Mouse (Mus musculus) urinary bladder, adult 18-20 months (tissue): ENCODE measurements around the gene Foxp1.

Experiments
- DNase-seq, 2 experiments: peaks; one replicate each; pipeline ENCODE4 v3.0.0; 2022; ENCODE audit warnings: low spot score in 2 of 2, mixed read lengths in 2 of 2

Foxp1 gene

GRCm38 (mm10) chr6:99137071-99137470 is 385.4 kb downstream of the Foxp1 start:
- DNase-seq: no peak

DNA sequence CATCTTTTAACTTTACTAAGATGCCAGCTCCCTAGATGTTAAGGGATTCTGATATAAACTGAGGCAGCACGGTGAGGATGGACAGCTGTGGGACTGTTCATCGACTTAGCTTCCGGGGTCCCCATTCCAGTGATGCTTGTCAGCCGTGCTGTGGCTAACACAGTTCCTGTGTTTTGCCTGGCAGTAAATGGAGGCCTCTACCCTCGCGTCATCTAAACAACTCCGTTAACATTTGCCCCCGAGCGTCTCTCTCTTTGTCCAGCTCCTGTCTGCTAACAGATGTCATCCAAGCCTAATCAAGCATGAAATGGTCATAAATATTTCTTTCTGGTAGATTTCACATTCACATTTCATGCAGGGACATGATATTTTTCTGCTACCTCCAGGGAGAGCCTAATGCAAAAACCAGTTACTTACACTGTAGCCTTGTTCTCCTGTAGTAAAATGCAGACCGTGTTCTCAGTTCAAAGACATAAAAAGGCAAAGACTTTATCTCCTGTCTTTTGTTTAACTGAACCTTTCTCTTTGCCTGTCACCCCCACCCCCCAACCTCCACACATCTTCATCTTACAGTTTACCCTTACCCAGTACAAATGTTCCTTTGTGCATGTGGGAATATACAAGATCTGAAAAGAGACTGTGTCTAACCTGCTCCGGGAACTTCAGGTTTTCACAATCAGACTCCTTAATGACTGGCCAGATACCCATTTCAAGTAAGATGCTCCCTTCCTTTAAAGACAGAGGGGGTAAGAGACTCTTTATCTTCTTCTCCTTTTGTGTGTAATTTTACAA is 386.4 kb downstream of the Foxp1 start:
- DNase-seq: no peak

- DNase-seq: no peak
Measured at GRCm38 (mm10) chr6:99131815-99132214, 390.7 kb downstream of the Foxp1 start.

DNA sequence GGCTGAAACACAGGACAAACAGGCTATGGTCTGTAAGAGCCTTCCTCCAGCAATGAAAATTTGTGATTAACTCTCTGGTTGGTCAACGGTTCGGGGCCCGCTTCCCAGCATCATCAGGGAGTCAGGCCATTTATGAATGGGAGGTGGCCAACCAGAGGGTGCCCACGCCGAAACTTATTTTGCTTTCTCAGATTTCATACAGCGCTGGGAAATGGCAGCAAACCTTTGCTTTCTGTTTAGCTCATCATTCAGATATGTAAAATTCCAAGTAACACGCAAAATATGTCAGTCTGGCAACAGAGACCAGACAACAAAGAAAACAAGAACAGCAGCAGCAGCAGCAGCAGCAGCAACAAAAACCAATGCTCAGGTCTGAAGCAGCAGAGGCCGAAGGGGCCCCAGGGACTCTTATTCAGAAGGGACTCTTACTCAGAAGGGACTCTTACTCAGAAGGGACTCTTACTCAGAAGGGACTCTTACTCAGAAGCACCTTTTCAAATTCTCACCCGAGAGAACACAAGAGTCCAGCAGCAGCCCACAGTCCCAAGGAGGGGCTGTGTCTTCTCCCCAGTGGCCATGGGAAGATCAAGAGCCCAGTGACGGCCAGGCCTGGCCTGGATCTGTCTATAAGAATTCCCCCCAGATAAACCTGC is 391.6 kb downstream of the Foxp1 start:
- DNase-seq: no peak

GRCm38 (mm10) chr6:99126717-99127116 is 395.8 kb downstream of the Foxp1 start:
- DNase-seq: no peak

- DNase-seq: no peak
Measured at GRCm38 (mm10) chr6:99120776-99121766, 401.4 kb downstream of the Foxp1 start.

DNA sequence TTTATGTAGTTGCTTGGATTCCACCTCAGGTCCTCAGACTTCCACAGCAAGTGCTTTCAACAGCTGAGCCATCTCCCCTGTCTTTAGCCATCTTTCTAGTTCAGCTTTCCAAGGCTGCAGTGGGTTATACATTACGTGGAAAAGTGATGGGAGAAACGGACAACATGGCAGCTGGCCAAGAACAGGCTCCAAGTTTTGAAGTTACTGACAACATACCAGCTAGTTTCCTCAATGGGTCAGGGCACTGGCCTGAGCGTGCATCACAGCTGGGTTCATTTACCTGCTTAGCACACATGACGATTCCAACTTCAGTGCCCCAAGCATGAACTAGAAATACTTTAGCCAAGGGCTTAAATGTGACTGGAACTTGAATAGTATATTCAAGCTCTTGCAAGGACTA is 404.0 kb downstream of the Foxp1 start:
- no peak for DNase-seq

DNA sequence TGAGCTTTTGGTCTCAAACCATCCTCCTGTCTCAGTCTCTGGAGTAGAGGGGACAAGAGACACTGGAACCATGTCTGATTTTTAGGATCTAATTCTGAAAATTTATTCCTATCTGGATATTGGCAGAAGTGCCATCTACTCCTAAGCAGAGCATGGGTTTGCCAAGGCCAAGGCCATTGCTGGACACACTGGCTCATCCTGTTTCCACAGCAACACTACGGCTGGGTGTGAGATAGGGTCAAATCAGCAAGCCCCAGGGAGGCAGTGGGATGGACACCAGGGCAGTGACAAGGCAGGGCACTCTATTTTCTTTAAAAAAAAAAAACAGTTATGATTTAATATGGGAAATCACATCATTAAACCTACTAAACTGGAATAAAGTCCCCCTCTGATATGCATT is 405.1 kb downstream of the Foxp1 start:
- DNase-seq: no peak

DNA sequence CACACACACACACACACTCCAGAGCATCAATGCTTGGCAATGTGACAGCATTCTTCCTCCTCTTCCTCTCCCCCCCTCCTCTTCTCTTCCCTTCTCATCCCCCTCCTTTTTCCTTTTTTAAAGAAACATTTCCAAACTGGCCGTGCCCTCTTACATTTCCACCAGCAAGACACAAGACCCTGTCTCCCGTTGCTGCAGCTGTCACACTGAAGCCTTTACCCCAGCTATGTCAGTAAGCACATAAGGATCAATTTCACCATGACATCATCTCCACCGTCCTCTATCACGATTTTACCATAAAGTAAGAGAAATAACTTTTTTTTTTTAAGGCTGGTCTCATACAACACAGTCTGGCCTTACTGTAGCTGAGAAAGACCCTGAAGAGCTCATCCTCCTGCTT is 410.7 kb downstream of the Foxp1 start:
- no peak for DNase-seq

DNA sequence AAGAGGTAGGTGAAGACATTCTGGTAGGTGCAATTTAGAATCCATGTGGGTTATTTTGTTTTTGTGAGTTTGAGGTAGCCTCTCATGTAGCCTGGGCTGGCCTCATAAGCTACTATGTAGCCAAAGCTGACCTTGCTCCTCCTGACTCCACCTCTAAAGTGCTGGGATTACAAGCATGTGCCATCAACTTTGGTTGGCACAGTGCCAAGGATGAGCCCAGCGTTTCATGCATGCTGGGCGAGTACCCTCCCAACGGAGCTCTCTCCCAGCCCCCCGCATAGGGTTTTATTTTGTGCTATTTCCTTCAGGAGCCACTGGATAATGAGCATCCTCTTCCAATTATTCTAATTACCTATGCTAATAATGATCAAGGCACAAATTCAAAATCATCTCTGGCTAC is 414.1 kb downstream of the Foxp1 start:
- DNase-seq: no peak

DNA sequence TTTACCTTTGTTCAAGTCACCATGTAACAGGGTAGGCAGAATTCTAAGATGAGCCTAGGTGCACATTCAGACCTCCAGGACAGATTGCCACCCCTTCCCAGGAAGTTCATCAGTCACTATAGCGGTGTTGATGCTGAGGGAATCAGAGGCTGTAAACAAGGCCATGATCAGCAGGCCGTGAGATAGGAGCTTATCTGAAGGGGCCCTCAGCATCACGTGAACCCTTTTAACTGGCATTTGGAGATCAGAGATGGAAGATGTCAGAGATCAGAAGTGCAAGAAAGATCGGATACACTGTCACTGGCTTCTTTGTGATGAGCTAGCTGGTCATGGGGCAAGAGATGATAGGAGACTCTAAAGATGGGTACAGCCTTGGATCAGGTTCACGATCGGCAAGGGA is 414.8 kb downstream of the Foxp1 start:
- no peak for DNase-seq

- DNase-seq: no peak
Measured at GRCm38 (mm10) chr6:99107081-99107482, 415.4 kb downstream of the Foxp1 start.

DNA sequence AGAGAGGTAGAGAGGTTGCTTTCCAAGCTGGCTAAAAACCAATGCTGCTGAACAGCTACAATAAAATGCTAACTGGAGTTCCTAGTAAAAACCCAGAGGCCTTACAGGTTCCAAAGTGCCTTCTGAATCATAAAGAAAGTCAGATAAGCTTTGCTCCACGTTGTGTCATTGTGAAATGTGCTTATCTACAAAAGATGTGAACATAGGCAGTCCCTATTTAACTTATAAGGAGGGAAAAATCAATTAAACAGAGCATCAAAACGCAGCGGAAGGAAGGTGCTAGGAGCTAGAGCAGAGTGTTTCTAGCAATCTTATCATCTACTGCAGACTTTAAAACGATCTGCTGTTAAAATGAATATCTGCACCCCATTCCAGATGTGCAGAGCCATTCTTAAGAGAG is 416.5 kb downstream of the Foxp1 start:
- no peak for DNase-seq

DNA sequence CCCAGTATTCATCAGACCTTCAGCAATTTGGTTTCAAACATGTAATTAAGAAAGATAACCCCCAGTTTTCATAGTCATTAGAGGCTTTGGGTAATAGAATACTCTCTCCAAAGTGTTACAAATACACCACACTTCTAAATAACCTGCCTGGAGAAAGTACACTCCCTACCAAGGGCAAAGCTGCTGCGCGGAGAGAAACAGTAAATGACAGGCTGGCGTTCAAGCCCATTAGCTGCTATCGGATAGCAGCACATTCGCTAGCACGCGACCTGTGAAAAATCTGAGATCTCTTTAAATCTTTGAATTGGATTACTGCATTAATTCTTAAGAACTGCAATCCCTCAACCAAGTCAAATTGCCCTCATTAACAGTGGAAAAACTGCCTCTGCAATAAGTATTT is 418.1 kb downstream of the Foxp1 start:
- DNase-seq: no peak

DNA sequence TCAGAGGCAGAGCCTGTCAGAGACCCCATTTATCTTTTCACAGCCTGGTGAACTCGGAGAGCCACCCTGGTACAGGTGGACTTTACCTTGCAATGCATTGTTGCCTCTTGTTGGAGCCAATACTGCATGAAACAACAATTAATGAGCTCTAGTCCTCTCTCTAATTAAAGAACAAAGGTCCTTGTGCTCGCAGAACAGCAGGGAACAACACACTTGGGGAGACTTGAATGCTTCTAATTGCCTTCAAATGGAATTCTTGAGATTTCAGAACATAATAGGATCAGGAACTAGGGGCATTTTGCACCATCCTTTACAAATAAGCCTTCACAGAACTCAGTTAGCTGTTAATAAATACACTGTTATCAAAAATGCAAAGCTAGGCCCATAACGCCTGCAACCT is 418.6 kb downstream of the Foxp1 start:
- no peak for DNase-seq

DNA sequence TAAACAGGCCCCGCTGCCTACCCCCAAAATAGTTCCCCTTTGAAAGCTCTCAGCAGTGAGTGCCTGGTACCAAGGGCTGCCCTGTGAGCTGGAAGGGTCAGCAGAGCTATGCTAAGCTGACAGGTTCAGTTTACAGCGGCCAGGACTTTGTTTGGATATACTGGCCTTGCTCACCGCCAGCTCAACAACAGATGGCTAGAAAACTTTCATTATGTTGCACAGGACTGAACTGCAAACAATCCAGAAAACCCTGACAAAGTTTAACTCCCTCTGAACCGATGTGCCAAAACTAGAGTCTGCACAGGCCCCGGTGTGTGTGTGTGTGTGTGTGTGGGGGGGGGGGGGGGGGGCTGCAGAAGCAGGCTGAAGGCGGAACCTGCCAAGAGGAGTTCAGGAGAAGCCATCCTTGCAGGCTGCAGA is 421.0 kb downstream of the Foxp1 start:
- peak; percentile 8 to 21 for DNase-seq

DNA sequence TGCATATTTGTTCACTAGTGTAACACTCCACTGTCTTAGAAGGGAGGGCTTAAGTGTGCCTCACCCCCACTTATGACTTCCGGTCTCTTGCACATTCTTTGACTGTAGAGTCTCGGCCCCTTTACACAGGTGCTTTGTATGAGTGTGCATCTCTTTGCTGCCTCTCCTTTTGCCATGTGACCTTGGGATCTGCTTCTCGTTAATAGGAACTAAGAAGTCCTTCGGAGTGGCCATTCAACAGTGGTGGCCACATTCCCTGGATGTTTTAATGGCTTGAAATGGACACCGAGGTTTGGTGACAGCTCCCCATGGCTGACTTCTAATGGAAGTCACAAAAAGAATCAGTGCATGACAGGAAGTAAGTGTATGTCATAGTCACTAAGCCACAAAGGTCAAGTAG is 422.2 kb downstream of the Foxp1 start:
- no peak for DNase-seq

GRCm38 (mm10) chr6:99099781-99100180 is 422.7 kb downstream of the Foxp1 start:
- DNase-seq: no peak

- no peak for DNase-seq
Measured at GRCm38 (mm10) chr6:99097191-99097590, 425.3 kb downstream of the Foxp1 start.

DNA sequence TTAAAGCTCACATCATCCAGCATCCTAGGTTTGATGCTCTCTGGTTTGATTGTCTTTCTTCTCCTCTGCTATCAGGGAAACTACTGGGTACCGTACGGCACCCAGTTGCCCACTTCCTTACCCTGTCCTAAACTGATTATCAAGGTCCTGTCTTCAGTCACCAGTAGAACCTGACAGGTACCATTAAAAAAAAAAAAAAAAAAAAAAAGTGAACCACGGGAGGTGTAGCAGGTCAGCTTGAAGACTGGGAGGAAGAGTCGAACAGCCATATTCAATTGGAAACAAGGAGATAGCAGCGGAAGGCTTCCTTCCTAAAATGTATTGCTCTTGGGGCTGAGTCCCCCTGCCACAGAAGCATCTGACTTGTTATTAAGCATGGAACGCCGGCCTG is 425.8 kb downstream of the Foxp1 start:
- DNase-seq: no peak

DNA sequence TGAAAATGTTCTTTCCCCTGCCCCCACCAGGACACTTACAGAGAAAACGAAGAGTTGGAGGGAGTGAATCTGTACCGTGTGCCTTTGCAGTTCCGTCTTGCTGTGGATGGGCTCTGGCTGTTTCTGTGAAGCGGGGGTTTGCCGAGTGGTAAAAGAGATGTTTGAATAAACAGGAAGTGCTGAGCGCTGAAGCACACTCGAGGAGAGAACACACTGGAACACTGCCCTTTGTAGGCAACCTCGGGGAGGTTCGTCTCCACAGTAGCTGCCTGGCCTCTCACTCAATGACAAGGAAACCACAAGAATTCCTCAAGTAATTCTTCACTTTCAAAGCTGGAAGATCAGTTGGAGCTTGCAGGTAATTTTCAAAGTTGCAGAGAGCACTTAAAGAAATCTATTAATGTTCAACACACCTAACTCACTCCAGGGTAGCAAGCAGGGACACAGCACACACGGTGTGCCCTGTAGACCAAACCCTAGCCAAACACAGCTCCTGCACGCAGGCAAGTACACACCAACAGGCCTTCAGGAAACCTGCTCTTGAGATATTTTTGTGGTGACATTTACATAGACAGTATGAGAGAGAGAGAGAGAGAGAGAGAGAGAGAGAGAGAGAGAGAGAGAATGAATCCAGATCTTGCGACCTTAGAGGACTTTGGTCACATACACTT is 426.3 kb downstream of the Foxp1 start:
- peak; percentile 33 to 36 for DNase-seq
